Mouse (Mus musculus) ES-E14 (cell line): ENCODE results near the gene Slc29a3.

Experiments
- CHD2 ChIP-seq: IDR thresholded peaks from 2 replicates; pipeline ENCODE4 v1.6.1; 2014; ENCODE audit warnings: mild to moderate bottlenecking, low read depth, low read length, inconsistent platforms
- ZC3H11A ChIP-seq: IDR thresholded peaks from 2 replicates; pipeline ENCODE4 v1.6.1; 2012; ENCODE audit warnings: low read depth, mild to moderate bottlenecking, inconsistent platforms, low read length, borderline replicate concordance
- ZNF384 ChIP-seq: IDR thresholded peaks from 2 replicates; pipeline ENCODE4 v1.6.1; 2012; ENCODE audit warnings: low read depth, low read length, inconsistent platforms

DNA sequence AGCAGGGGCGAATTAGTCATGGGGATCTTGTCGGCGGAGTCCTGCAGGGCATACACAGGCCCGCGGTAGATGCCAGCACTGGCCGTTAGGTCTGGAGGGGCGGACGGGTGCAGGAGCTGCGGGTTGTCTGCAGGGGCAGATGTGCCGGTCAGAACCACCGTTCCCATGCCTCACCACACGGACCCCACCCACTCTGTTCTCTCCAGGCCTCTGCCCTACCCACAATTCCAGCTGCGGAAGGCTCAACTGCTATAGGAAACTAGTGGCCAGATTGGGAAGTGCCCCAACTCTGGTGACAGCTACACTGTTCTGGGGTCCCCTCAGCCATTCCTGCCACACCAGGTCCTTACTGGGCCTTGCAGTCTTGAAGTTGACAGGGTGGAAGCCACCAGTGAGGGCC is 22.0 kb upstream of the Slc29a3 start:
- TF ChIP-seq ZNF384 (no peak), CHD2 (no peak), ZC3H11A (no peak)
